8 mouse cellular contexts compared by ENCODE assay signal in genomic region chr13:93772279-93772636, GRCm38 (mm10). TPM values are rescaled to one million over a fixed set of nuclear protein-coding genes. Genes with fewer than 3 reads are reported as not detected.
A peak's percentile ranks its signal among the peaks of the same experiment; 100 is the strongest.
DNase-seq lines count a peak whose midpoint lies in the region; ATAC-seq and TF ChIP-seq lines count a peak whose summit lies in the region.

No protein-coding gene starts in this region.

- ATAC-seq in limb, embryonic 13.5 days (ENCODE audit: low FRiP score, low read depth), result peak; percentile 42
- ATAC-seq in stomach, embryonic 15.5 days (ENCODE audit: insufficient read depth, low FRiP score, low read depth), result peak; percentile 15; the same call in 1 of the 2 replicates

- H3K4me1 ChIP-seq in testis, adult 2 months (ENCODE audit: control insufficient read depth, insufficient read depth, low read length), result peaks cover 14% of the 10 kb centered on the region
- H3K4me1 ChIP-seq in limb, embryonic 13.5 days, result peaks cover 15% of the 10 kb centered on the region
- H3K4me1 ChIP-seq in stomach, embryonic 15.5 days, result peaks cover 3% of the 10 kb centered on the region; the same call in 1 of the 2 replicates

- H3K9me3 ChIP-seq in limb, embryonic 13.5 days, result no peaks in the 10 kb centered on the region
- no peaks in the 10 kb centered on the region for H3K9me3 ChIP-seq in stomach, embryonic 15.5 days

- 37% methylated on average over 8 of the region's 8 CpGs for WGBS in limb, embryonic 13.5 days
- 32% methylated on average over 8 of the region's 8 CpGs for WGBS in stomach, embryonic 15.5 days

- no peak for TF ChIP-seq CTCF in gastrocnemius, adult 2 months (IDR thresholded peaks at IDR 0.05)
- no peak for TF ChIP-seq CTCF in testis, adult 2 months (IDR thresholded peaks at IDR 0.05; ENCODE audit: control insufficient read depth, insufficient read depth, insufficient replicate concordance, low read depth, low read length)

- no peak for TF ChIP-seq POLR2A in testis, adult 2 months (IDR thresholded peaks at IDR 0.05; ENCODE audit: control insufficient read depth, low read depth, low read length)

- intact Hi-C loops in gastrocnemius, adult 2 months (cut with DNase I), result no loop called here

- no peaks in the 10 kb centered on the region for H3K27me3 ChIP-seq in testis, adult 2 months (ENCODE audit: control insufficient read depth, insufficient read depth, low read length)
- no peaks in the 10 kb centered on the region for H3K27me3 ChIP-seq in limb, embryonic 13.5 days
- H3K27me3 ChIP-seq in stomach, embryonic 15.5 days (replicated peaks), result no peaks in the 10 kb centered on the region

- peak overlapping the region; percentile 89 for H3K9ac ChIP-seq in limb, embryonic 13.5 days
- H3K9ac ChIP-seq in stomach, embryonic 15.5 days, result peak overlapping the region; percentile 47; the same call in 1 of the 2 replicates

- H3K4me3 ChIP-seq in gastrocnemius, adult 2 months, result peak overlapping the region; percentile 84
- peak overlapping the region; percentile 85 for H3K4me3 ChIP-seq in testis, adult 2 months (ENCODE audit: control insufficient read depth, low read depth, low read length)
- H3K4me3 ChIP-seq in limb, embryonic 13.5 days, result peak overlapping the region; percentile 65
- H3K4me3 ChIP-seq in stomach, embryonic 15.5 days (replicated peaks), result peak overlapping the region; percentile 66

- peak overlapping the region; percentile 88 for H3K4me2 ChIP-seq in limb, embryonic 13.5 days (replicated peaks)
- H3K4me2 ChIP-seq in stomach, embryonic 15.5 days, result peak overlapping the region; percentile 95

- H3K36me3 ChIP-seq in testis, adult 2 months (ENCODE audit: control insufficient read depth, insufficient read depth, low read length), result no peaks in the 10 kb centered on the region
- no peaks in the 10 kb centered on the region for H3K36me3 ChIP-seq in limb, embryonic 13.5 days
- no peaks in the 10 kb centered on the region for H3K36me3 ChIP-seq in stomach, embryonic 15.5 days

- H3K27ac ChIP-seq in gastrocnemius, adult 2 months, result peak overlapping the region; percentile 96
- peak overlapping the region; percentile 51; the same call in 1 of the 2 replicates for H3K27ac ChIP-seq in testis, adult 2 months (ENCODE audit: control insufficient read depth, insufficient read depth, low read depth, low read length)
- peak overlapping the region; percentile 93 for H3K27ac ChIP-seq in limb, embryonic 13.5 days
- H3K27ac ChIP-seq in stomach, embryonic 15.5 days, result peak overlapping the region; percentile 78; the same call in 1 of the 2 replicates

- no peak for DNase-seq in gastrocnemius, adult 2 months
- no peak for DNase-seq in gastrocnemius, adult 8-10 months (ENCODE audit: low spot score in 2 of 2)
- no peak for DNase-seq in testis, postnatal 14 days (ENCODE audit: low spot score)
- DNase-seq in layer of hippocampus, adult 9-10 months (ENCODE audit: low spot score), result no peak
- no peak for DNase-seq in kidney, postnatal 10 days

RNA-seq across cellular contexts. Expression of gene Arsb, which starts 0.8 kb away (rescaled TPM):
- total RNA-seq in gastrocnemius, adult 2 months (2021), result 1 to 10 TPM; 2.4 to 3.3 TPM
- total RNA-seq in gastrocnemius, adult 8-10 months (2022), result 1 to 10 TPM; 1.7 to 2.7 (median 2.2) TPM
- polyA plus RNA-seq in testis, adult 2 months (2012; rRNA removed), result 5.8 and 6.9 TPM in 2 replicates
- polyA plus RNA-seq in limb, embryonic 13.5 days (2015; fragmentation: Nextera tagmentation; extraction: Ambion mirVana), result 13.5 and 13.7 TPM in 2 replicates
- 10.5 and 12.4 TPM in 2 replicates for polyA plus RNA-seq in stomach, embryonic 15.5 days (2015; fragmentation: Nextera tagmentation; extraction: Ambion mirVana)
